Comparison of ENCODE assay signal across 21 mouse cellular contexts in the genomic region with DNA sequence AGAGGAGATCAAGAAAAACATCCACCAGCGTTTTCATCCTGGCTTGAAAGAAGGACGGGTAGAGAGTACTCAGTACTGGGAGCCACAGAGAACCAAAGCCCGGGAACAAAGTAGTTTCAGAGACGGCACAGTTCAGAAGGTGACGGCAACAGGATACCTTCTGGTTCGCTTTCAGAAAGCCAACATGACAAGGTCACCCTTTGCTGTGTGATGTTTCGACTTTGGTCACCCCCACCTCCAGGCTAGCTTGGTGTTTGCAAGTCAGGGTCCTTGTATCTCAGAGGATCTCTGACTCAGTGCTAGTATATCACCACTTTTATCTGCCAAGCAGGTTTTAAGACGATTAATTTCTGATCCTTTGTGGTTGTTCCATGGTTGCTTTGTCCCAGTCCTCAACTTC. TPM values are rescaled to one million over a fixed set of nuclear protein-coding genes. Genes with fewer than 3 reads are reported as not detected.
DNase-seq lines count a peak whose midpoint lies in the region; ATAC-seq lines count a peak whose summit lies in the region.
"Had no signal": no experiment of that assay in that cellular context is flagged by ENCODE, and none has a peak within 500 bp of the region (broad histone marks: within the 10 kb centered on the region; RNA-seq: fewer than 3 reads in every experiment).

No protein-coding gene starts in this region.

- H3K9me3 ChIP-seq in midbrain, embryonic 15.5 days, result no peaks in the 10 kb centered on the region
- no peaks in the 10 kb centered on the region for H3K9me3 ChIP-seq in midbrain, embryonic 16.5 days (replicated peaks; ENCODE audit: control insufficient read depth, low read length, poor library complexity, severe bottlenecking)

- H3K4me3 ChIP-seq in midbrain, embryonic 15.5 days, result no peak overlapping the region
- no peak overlapping the region for H3K4me3 ChIP-seq in midbrain, embryonic 16.5 days (ENCODE audit: low read depth, low read length)

- peak; percentile 54 for DNase-seq in adrenal gland, adult 2 months
- no peak for DNase-seq in adrenal gland, postnatal 10 days
- peak; percentile 34 for DNase-seq in adrenal gland, adult 8-10 months
- DNase-seq in adrenal gland, postnatal 4 days (ENCODE audit: low spot score in 2 of 2), result no peak
- peak; percentile 14 for DNase-seq in adrenal gland, postnatal 14 days
- no peak for DNase-seq in adrenal gland, postnatal 36 days
- DNase-seq: adrenal gland, postnatal 25 days; B cell, adult 2 months; cerebellum, adult 11 months; cerebellum, adult 11-12 months; cerebellum, adult 18-20 months; cerebellum, adult 8-10 months; cerebellum, adult 9-11 months; cerebellum, postnatal 10 days had no signal

- H3K27me3 ChIP-seq in midbrain, embryonic 15.5 days (replicated peaks), result no peaks in the 10 kb centered on the region
- H3K27me3 ChIP-seq in midbrain, embryonic 16.5 days (ENCODE audit: control insufficient read depth, insufficient read depth, low read depth, low read length), result no peaks in the 10 kb centered on the region
- H3K27me3 ChIP-seq: CH12.LX, Patski had no signal

- H3K4me2 ChIP-seq in midbrain, embryonic 15.5 days, result no peak overlapping the region
- H3K4me2 ChIP-seq in midbrain, embryonic 16.5 days (ENCODE audit: low read length), result no peak overlapping the region

- no peaks in the 10 kb centered on the region for H3K36me3 ChIP-seq in midbrain, embryonic 15.5 days (replicated peaks)
- H3K36me3 ChIP-seq in midbrain, embryonic 16.5 days (ENCODE audit: control insufficient read depth, insufficient read depth, low read length), result no peaks in the 10 kb centered on the region
- H3K36me3 ChIP-seq: G1E had no signal

- H3K9ac ChIP-seq in midbrain, embryonic 15.5 days, result no peak overlapping the region
- H3K9ac ChIP-seq in midbrain, embryonic 16.5 days (ENCODE audit: low read depth, low read length), result no peak overlapping the region

- no peak overlapping the region for H3K27ac ChIP-seq in midbrain, embryonic 15.5 days
- H3K27ac ChIP-seq in midbrain, embryonic 16.5 days (ENCODE audit: low read length), result no peak overlapping the region

- no peaks in the 10 kb centered on the region for H3K4me1 ChIP-seq in midbrain, embryonic 15.5 days
- no peaks in the 10 kb centered on the region for H3K4me1 ChIP-seq in midbrain, embryonic 16.5 days (ENCODE audit: control insufficient read depth, insufficient read depth, low read length)

- ATAC-seq in midbrain, embryonic 15.5 days (replicated peaks), result peak; percentile 45; the same call in 1 of the 2 replicates
- no peak for ATAC-seq in midbrain, embryonic 16.5 days
- ATAC-seq: activated CD4-positive, CD25-positive, alpha-beta regulatory T cell, adult 4 months; CD4-positive, CD25-positive, alpha-beta regulatory T cell, adult 4 months; Patski had no signal

- WGBS in midbrain, embryonic 15.5 days, result 79% methylated on average over 8 of the region's 8 CpGs
- whole genome bisulfite sequencing in midbrain, embryonic 16.5 days, result 78% methylated on average over 8 of the region's 8 CpGs

RNA-seq across cellular contexts. Expression of a gene that starts 7.1 kb away (rescaled TPM):
- 10 to 100 TPM; 59.1 to 70.7 TPM for total RNA-seq in adrenal gland, adult 2 months (2021)
- 31.5 and 38.3 TPM in 2 replicates for polyA plus RNA-seq in adrenal gland, adult 2 months (2012; rRNA removed)
- total RNA-seq in adrenal gland, postnatal 10 days (2021), result 10 to 100 TPM; 36.7 to 45.4 TPM
- total RNA-seq in adrenal gland, adult 8-10 months (2022), result 10 to 100 TPM; 56.4 to 85.3 (median 72.8) TPM
- total RNA-seq in adrenal gland, postnatal 4 days (2021), result 10 to 100 TPM; 51.6 to 52.2 TPM
- 42.9 and 45.9 TPM in 2 replicates for total RNA-seq in adrenal gland, postnatal 14 days (2021)
- 10 to 100 TPM; 57.9 to 64.7 TPM for total RNA-seq in adrenal gland, postnatal 36 days (2021)
- 47.6 and 47.8 TPM in 2 replicates for polyA plus RNA-seq in midbrain, embryonic 15.5 days (2015; fragmentation: Nextera tagmentation; extraction: Ambion mirVana)
- 50.3 and 53.5 TPM in 2 replicates for polyA plus RNA-seq in midbrain, embryonic 16.5 days (2015; fragmentation: Nextera tagmentation; extraction: Ambion mirVana)

Comparison
In these comparisons a context has a peak if more than half of its experiments do, and no peak if none do; other contexts are left out.
1. DNase-seq: peak in adrenal gland, adult 2 months (single experiment), adrenal gland, adult 8-10 months (single experiment) and adrenal gland, postnatal 14 days (single experiment); none in adrenal gland, postnatal 10 days (single experiment), adrenal gland, postnatal 4 days (0 of 2) and adrenal gland, postnatal 36 days (0 of 2).